Mouse (Mus musculus) kidney, embryonic 16.5 days (tissue): Measurements from ENCODE around the gene Vmn2r22. TPM values are rescaled to one million over a fixed set of nuclear protein-coding genes. Genes with fewer than 3 reads are reported as not detected.
A peak's percentile ranks its signal among the peaks of the same experiment; 100 is the strongest.
"Not testable (repeated sequence)": the region's sequence is repeated elsewhere in the genome, so short reads cannot be mapped to it uniquely, and the experiment has no call there.

ENCODE experiments used
- ATAC-seq: fragments of 200-750 bp; cut with Nextera tagmentation; 2 replicates; pipeline ENCODE4 v1.8.0; 2017; ENCODE audit warnings: moderate TSS enrichment; ENCODE audit not compliant: low FRiP score, low TSS enrichment
- H3K27ac ChIP-seq: fragments of 300-500 bp; sonication (generic); 2 replicates; pipeline ENCODE4 v1.5.1; 2014; ENCODE audit warnings: low read length
- H3K27me3 ChIP-seq: fragments of 300-500 bp; sonication (generic); 2 replicates; pipeline ENCODE4 v1.6.1; 2014; ENCODE audit warnings: low read length, control low read depth, mixed read lengths; ENCODE audit not compliant: insufficient read depth
- H3K36me3 ChIP-seq: fragments of 300-500 bp; sonication (generic); 2 replicates; pipeline ENCODE4 v1.6.1; 2014; ENCODE audit warnings: low read length, control low read depth, mixed read lengths; ENCODE audit not compliant: insufficient read depth
- H3K4me1 ChIP-seq: fragments of 300-500 bp; sonication (generic); 2 replicates; pipeline ENCODE4 v1.6.1; 2014; ENCODE audit warnings: low read length, control low read depth, mixed read lengths; ENCODE audit not compliant: insufficient read depth
- H3K4me2 ChIP-seq: fragments of 300-500 bp; sonication (generic); replicated peaks from 2 replicates; pipeline ENCODE4 v1.6.1; 2014; ENCODE audit warnings: low read depth, low read length
- H3K4me3 ChIP-seq: fragments of 300-500 bp; sonication (generic); 2 replicates; pipeline ENCODE4 v1.5.1; 2014; ENCODE audit warnings: mild to moderate bottlenecking, low read length
- H3K9ac ChIP-seq: fragments of 300-500 bp; sonication (generic); replicated peaks from 2 replicates; pipeline ENCODE4 v1.6.1; 2014; ENCODE audit warnings: low read length
- H3K9me3 ChIP-seq: fragments of 300-500 bp; sonication (generic); 2 replicates; pipeline ENCODE4 v1.6.1; 2016; ENCODE audit warnings: low read length, control low read depth
- WGBS: fragments of 180-500 bp; shearing (Covaris S2); extraction: QIAGEN DNeasy Blood & Tissue Kit; methylation state at CpG from one replicate; pipeline ENCODE4 v1.1.7; 2014; 5-methylcytosine and 5-hydroxymethylcytosine counted together
- polyA plus RNA-seq: library from polyadenylated mRNA; unstranded; fragments of >200 nt; fragmentation: Nextera tagmentation; extraction: Ambion mirVana; gene quantifications from 2 replicates; pipeline ENCODE4 v1.2.1, GENCODE M21; 2015

Gene Vmn2r22
- not detected in 2 replicates for polyA plus RNA-seq

- not testable (repeated sequence) for ATAC-seq, H3K9me3 ChIP-seq, H3K36me3 ChIP-seq, H3K27ac ChIP-seq, H3K4me3 ChIP-seq, H3K4me2 ChIP-seq, H3K4me1 ChIP-seq, H3K27me3 ChIP-seq, H3K9ac ChIP-seq
- 66% methylated on average over 3 of the region's 3 CpGs for WGBS
These were observed at the start of gene Vmn2r22 for GRCm38 (mm10) chr6:123650625-123651024. Gene Vmn2r22, minus strand, starts transcription at chr6:123650725.

DNA sequence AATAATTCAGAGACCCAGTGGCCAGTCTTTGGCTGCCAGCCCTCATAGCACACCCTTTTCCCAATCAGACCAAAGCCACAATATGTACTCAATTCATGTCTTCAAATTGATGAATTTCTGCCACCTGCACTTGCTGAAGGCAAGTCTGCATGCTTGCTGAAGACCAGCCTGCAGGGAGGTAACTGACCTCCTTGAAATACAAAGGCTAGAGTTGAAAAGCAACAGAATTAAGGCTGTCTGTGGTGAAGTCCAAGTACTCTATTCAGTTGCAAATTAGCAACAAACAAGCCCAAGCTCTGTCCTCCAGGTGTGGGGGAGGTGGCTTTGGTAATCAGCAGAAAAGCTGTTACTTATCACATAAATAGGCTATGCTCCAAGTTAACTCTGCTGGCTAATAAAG lies 46.7 kb upstream of the Vmn2r22 start:
- Histone ChIP-seq H3K9ac (no peak overlapping the region), H3K36me3 (no peaks in the 10 kb centered on the region), H3K4me3 (no peak overlapping the region), H3K27ac (no peak overlapping the region), H3K4me1 (no peaks in the 10 kb centered on the region), H3K4me2 (no peak overlapping the region), H3K27me3 (no peaks in the 10 kb centered on the region), H3K9me3 (no peaks in the 10 kb centered on the region)
- no peak for ATAC-seq

- H3K36me3 ChIP-seq, H3K27ac ChIP-seq, ATAC-seq, H3K9me3 ChIP-seq, H3K4me1 ChIP-seq, H3K4me3 ChIP-seq, H3K4me2 ChIP-seq, H3K9ac ChIP-seq, H3K27me3 ChIP-seq: not testable (repeated sequence)
- WGBS = 74% methylated on average over 1 of the region's 1 CpGs
These were observed 46.1 kb upstream of the Vmn2r22 start for GRCm38 (mm10) chr6:123696639-123697038.

DNA sequence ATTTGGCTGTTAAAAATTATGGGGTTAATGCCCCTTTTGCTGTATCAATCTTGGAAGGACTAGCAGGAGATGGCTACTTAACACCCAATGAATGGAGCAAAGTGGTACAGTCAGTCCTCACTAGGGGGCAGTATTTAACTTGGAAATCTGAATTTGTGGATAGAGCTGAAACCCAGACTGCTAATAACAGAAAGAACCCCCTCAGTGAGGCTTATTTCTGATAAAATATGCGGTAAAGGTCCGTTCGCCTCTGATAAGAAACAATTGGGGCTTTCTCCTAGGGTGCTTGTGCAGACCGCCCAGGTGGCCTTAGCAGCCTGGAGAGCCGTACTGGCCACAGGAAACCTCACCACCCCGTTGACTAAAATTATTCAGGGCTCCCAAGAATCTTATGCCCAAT lies 6.5 kb upstream of the Vmn2r22 start:
- no peak overlapping the region for H3K4me2 ChIP-seq
- no peaks in the 10 kb centered on the region for H3K36me3 ChIP-seq
- WGBS = 54% methylated on average over 6 of the region's 6 CpGs
- no peak overlapping the region for H3K27ac ChIP-seq
- no peaks in the 10 kb centered on the region; the same call in 1 of the 2 replicates for H3K9me3 ChIP-seq
- no peak for ATAC-seq
- H3K4me1 ChIP-seq = no peaks in the 10 kb centered on the region
- no peak overlapping the region for H3K9ac ChIP-seq
- H3K27me3 ChIP-seq = no peaks in the 10 kb centered on the region
- H3K4me3 ChIP-seq = no peak overlapping the region

DNA sequence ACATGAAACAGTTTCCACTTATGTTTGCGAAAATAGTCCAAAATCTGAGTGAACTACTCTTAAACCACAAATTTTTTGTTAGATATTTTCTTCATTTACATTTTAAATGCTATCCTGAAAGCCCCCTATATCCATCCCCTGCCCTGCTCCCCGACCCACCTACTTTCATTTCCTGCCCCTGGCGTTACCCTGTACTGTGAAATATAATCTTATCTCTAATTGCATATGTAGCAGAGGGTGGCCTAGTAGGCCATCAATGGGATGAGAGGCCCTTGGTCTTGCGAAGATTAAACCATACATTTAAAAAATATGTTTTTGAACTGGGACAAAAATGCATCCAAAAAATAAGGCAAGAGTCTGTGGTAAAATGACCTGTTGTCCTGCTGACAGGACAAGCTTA lies 11.1 kb downstream of the Vmn2r22 start:
- not testable (repeated sequence) for ATAC-seq, H3K4me2 ChIP-seq, H3K9ac ChIP-seq, H3K4me3 ChIP-seq, H3K36me3 ChIP-seq, H3K9me3 ChIP-seq, H3K27ac ChIP-seq, H3K4me1 ChIP-seq, H3K27me3 ChIP-seq
- 68% methylated on average over 4 of the region's 4 CpGs for WGBS

DNA sequence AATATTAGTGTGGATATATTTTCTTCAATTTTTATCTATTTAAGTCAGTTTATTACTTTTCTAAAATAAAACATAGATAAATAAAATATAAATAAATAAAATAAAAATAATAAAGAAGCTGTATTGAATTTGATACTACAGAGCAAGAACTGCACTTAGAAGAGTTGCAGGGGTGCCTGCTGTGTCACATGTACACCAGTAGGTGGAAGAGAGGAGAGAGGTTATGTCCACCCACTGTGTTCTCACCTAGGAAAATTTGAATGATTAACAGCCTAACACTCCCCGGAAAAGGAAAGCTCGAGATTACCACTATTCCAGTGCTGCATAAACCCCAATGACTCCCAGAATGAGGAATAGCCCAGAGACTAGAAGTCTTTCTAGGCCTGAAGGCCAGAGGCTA lies 26.7 kb downstream of the Vmn2r22 start:
- not testable (repeated sequence) for H3K4me2 ChIP-seq, ATAC-seq, H3K27ac ChIP-seq, H3K4me3 ChIP-seq, H3K27me3 ChIP-seq, H3K4me1 ChIP-seq, H3K36me3 ChIP-seq, H3K9ac ChIP-seq, H3K9me3 ChIP-seq
- WGBS = no CpG with 5 or more reads among the region's 2 CpGs

DNA sequence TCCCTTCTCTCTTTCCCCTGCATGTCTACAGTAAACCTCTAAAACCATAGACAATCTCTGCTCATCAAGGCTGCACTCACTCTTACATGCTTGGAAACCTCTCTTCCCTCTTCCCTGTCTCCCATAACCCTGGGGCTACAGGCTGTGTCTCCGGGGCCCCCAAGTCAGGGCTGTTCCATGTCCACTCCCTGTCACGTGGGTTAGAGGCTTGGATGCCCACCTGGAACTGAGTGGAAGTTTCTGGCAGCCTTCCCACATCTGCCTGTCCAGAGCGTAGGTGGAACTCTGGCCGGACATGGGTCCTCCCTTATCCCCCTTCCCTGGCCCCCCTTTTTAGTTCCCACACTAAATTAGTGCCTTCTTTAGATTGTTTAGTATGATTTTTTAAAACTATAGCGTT lies 62.2 kb downstream of the Vmn2r22 start:
- H3K4me1 ChIP-seq, H3K4me2 ChIP-seq, H3K9me3 ChIP-seq, H3K9ac ChIP-seq, H3K27me3 ChIP-seq, H3K27ac ChIP-seq, H3K4me3 ChIP-seq, H3K36me3 ChIP-seq: not testable (repeated sequence)
- ATAC-seq = peak; percentile 63; the same call in 1 of the 2 replicates
- no CpG with 5 or more reads among the region's 5 CpGs for WGBS

- not testable (repeated sequence) for H3K4me2 ChIP-seq, H3K27me3 ChIP-seq, H3K4me1 ChIP-seq, H3K36me3 ChIP-seq, H3K9ac ChIP-seq, H3K27ac ChIP-seq, H3K4me3 ChIP-seq, H3K9me3 ChIP-seq
- WGBS = no CpG with 5 or more reads among the region's 2 CpGs
- ATAC-seq = peak; percentile 77
These were observed 62.7 kb downstream of the Vmn2r22 start for GRCm38 (mm10) chr6:123587796-123588328.

DNA sequence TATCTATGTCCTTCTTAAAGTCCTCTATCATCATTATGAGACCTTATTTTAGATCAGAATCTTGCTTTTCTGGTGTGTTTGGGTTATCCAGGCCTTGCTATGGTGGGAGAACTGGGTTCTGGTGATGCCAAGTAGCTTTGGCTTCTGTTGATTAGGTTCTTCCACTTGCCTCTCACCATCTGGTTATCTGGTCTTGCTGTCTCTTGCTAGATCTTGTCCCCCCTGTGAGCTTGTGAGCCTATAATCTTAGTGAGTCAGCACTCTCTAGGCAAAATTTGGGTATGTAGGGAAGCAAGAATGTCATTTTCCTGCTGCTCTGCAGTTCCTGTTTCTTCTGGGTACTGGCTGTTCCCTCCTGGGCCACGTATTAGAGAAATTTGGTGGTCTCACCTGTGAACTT lies 66.5 kb downstream of the Vmn2r22 start:
- not testable (repeated sequence) for H3K4me1 ChIP-seq, H3K27ac ChIP-seq, H3K9ac ChIP-seq, H3K27me3 ChIP-seq, H3K4me3 ChIP-seq, ATAC-seq, H3K36me3 ChIP-seq, H3K9me3 ChIP-seq, H3K4me2 ChIP-seq
- no CpG with 5 or more reads among the region's 1 CpGs for WGBS

GRCm38 (mm10) chr6:123574698-123575097 lies 75.8 kb downstream of the Vmn2r22 start:
- not testable (repeated sequence) for H3K4me2 ChIP-seq, H3K9me3 ChIP-seq, H3K27ac ChIP-seq, H3K4me1 ChIP-seq, H3K4me3 ChIP-seq, H3K27me3 ChIP-seq, H3K9ac ChIP-seq, H3K36me3 ChIP-seq, ATAC-seq
- WGBS = no CpG with 5 or more reads among the region's 2 CpGs
